Mouse (Mus musculus): ENCODE results near the gene Arhgef2.

Arhgef2 gene

GRCm38 (mm10) chr3:88640676-88641075 is 34.9 kb downstream of the Arhgef2 start:
- DNase-seq (ENCODE audit: low spot score in 2 of 2): peak in 1 of 2 experiments; percentile 49

- DNase-seq (ENCODE audit: low spot score in 2 of 2): no peak
Measured at GRCm38 (mm10) chr3:88643078-88643477, 37.3 kb downstream of the Arhgef2 start.

GRCm38 (mm10) chr3:88645937-88646336 is 40.2 kb downstream of the Arhgef2 start:
- DNase-seq (ENCODE audit: low spot score in 2 of 2): no peak

DNA sequence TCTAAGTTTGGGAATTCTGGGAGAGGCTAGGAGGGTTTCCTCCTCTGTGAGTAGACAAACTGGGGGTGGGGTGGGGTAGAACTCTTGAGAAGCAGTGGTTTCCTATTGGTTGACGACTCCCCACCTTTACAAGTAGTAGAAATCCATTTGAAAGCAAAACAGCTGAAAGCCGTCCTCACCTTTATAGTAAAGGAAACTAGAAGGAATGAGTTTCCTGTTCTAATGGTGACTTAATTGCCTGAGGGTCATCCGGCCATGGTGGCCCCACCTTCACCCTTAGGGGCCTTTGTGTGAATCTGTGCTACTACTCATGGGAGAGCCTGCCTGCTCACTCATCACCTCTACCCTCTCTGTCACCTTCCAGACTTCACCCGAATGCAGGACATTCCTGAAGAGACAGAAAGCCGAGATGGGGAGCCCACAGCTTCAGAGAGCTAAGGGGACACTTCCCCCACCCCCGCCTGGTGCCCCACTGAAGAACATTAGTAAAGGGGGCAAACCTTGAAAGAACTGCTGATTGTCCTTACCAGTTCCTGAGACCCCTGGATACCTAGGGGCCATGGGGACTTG is 40.7 kb downstream of the Arhgef2 start:
- DNase-seq (ENCODE audit: low spot score in 2 of 2): no peak

DNA sequence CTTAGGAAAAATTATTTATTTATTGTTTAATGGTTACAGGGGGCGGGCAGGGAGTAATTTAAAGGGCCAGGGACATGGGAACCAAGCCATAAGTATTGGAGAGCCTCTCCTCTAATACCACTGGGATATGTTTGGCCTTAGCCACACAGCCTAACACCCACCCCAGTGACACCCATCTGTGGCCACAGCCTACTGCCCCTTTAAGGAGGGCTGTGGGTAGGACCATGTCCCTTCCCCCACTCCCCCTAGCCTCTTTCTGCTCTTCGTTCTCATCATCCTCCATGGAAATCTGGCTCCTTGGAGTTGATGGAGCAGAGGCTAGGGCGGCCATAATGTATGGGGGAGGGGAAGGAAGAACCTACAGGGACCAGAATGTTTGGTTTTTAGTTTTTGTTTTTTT is 41.3 kb downstream of the Arhgef2 start:
- DNase-seq (ENCODE audit: low spot score in 2 of 2): no peak

DNA sequence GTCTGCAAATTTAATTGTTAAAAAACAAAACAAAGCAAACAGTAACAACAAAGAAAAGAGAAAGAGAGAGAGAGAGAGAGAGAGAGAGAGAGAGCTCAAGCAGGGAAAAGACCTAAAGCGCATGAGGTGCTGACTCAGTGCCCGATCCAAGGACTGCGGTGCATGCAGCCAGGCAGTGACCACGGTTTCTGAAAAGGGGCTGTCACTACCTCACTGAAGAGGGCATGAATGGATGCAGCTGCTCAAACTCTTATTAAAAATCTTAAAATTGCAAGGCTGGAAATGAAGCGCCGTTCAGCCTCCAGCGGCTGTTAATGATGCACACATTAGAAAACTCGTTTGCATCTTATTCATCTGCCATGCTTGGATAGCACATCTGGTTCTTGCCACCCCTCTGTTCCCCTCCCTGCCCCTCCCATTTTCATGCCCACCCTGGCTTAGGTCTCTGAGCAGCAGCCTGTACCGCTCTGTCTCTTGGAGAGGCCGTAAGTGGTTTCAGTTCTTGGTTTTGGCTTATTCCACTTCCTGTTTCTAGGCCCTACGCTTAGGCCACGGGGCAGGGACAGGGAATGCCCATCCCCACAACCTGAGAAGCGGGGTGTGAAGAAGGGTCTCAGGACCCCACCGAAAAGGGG is 42.1 kb downstream of the Arhgef2 start:
- no peak for DNase-seq (ENCODE audit: low spot score in 2 of 2)

GRCm38 (mm10) chr3:88648452-88649168 is 42.8 kb downstream of the Arhgef2 start:
- no peak for DNase-seq (ENCODE audit: low spot score in 2 of 2)

GRCm38 (mm10) chr3:88649186-88649585 is 43.4 kb downstream of the Arhgef2 start:
- DNase-seq (ENCODE audit: low spot score in 2 of 2): no peak

DNA sequence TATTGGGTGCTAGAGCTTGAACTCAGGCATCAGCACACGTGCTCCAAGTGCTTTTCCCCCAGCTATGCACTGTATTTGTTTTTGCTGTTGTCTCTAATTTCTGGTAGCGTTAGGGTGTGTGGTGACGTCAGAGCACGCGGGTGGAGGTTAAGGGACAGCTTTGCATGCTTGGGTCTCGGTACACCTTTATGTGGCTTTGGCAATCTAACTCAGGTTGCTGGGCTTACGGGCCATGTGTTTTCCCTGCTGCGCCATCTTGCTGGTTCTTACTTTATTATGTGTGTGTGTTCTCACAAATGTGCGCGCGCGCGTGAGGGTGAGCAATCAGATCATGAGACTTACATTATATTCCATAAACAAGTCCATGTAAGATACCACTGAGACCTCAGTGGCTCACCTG is 44.2 kb downstream of the Arhgef2 start:
- DNase-seq (ENCODE audit: low spot score in 2 of 2): no peak

GRCm38 (mm10) chr3:88650713-88651504 is 45.1 kb downstream of the Arhgef2 start:
- DNase-seq (ENCODE audit: low spot score in 2 of 2): no peak

GRCm38 (mm10) chr3:88651669-88652618 is 46.2 kb downstream of the Arhgef2 start:
- DNase-seq (ENCODE audit: low spot score in 2 of 2): no peak

DNA sequence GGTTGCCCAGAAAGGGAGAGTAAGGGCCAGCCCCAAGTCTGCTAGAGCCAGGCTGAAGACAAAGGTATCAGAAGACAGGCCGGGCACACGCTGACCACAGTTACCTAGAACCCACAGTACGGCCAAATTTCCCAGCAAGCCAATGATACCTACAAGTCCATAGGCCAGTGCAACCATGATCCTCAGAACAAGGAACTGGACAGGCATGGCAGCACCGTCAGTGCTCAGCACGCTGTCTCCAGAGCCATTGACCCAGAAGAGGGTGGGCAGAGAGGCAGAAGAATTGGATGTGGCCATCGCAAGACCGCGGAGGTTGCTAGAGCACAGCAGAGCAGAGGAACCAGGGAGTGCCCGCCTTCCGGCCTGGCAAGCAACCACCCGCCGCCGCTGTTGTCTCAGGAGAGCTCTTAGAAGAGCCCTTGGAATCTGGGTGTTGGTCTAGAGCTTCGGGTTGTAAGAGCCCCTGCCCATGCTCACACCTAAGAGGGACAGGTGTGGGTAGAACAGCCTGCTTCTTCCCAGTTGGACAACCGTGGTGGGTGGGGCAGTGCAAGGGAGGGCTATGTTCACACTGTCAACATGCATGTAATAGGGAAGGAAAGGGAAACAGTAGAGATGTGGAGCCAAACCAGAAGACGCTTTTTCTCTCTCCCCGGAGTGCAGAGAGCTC is 47.2 kb downstream of the Arhgef2 start, which contains the start of gene Rxfp4:
Rxfp4 (minus strand) TSS at position 297 of the 670 bp plus-strand sequence.
- DNase-seq (ENCODE audit: low spot score in 2 of 2): no peak

DNA sequence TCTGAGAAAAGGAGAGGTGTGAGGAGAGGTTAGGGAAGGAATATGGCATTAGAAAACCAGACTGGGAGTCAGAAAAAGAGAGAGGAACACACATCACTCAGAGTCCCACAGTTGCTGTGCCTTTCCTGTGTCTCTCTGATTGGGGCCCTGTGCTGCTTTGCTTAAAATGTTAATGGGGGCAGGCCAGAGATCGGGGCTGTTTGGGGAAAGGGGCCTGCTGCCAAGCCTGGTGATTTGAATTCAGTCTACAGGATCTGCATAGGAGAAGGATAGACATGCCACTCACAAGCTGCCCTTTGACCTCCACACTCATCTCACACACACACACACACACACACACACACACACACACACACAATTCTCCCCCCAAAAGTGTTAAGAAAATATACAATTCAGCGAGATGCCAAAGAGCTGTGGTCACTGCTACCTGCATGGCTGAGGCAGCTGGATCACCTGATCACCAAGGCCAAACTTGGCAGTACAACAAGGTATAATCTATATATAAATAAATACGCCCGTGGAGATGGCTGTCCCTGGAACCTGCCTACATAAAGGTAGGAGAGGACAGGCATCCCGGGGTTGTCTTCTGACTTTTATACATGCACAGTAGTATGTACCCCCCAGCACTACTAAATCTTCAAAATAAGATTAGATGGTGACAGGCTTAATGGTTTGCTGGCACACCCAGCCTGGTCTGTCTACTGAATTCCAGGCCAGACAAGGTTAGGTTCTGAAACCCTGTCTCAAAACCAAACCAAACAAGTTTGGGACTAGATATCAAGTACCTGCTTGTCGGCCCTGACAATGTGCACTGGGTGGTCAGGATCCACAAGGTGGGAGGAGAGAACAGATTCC is 48.0 kb downstream of the Arhgef2 start:
- DNase-seq (ENCODE audit: low spot score in 2 of 2): no peak

- peak; percentile 55 to 66 for DNase-seq (ENCODE audit: low spot score in 2 of 2)
Measured at GRCm38 (mm10) chr3:88654621-88655020, 48.9 kb downstream of the Arhgef2 start.

- DNase-seq (ENCODE audit: low spot score in 2 of 2): no peak
Measured at GRCm38 (mm10) chr3:88655619-88656018, 49.9 kb downstream of the Arhgef2 start.

DNA sequence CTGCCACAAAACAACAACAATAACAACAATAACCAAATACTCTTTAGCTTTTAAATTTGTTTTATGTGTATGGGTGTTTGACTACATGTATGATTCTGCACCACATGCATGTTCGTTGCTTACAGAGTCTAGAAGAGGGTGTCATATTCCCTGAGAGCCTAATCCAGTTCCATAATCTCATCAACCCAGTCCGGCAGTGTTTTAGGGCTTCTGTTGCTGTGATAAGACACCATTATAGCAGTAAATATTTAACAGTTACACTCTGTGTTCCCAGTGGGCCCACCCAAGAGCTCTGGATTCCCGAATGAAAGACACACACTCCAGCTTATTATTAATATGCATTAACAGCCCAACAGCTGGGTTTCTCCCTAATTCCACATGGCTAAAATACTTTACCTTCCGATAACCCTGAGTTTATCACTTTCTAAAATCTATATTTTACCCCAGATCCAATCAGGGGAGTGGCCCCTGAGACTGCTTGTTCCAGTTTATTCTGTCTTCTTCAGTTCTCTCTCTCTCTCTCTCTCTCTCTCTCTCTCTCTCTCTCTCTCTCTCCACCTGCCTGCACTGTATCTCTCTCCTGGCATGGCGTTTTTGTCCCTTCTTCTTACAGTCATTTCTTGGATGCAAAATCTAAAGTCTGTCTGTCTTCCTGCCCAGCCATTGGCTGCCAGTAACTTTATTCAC is 52.8 kb downstream of the Arhgef2 start:
- DNase-seq (ENCODE audit: low spot score in 2 of 2): no peak

DNA sequence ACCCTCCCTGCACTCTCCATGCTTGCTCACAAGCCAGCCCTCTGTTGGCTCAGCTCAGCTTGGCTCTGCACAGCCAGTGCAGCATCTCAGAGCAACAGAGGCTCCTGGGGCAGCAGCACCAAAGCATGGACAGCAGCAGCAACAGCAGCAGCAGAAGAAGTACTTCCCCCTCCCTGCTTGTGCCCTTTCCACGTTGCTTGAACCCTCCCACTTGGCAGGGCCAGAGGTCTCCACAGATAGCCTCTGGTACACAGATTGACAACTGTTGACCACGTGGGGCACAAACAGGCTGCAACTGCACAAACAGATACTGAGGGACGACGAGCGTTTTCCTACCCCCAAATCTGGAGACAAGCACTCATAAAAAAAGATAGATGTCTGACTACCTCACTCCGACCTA is 54.0 kb downstream of the Arhgef2 start:
- DNase-seq (ENCODE audit: low spot score in 2 of 2): no peak

GRCm38 (mm10) chr3:88664095-88664494 is 58.3 kb downstream of the Arhgef2 start:
- DNase-seq (ENCODE audit: low spot score in 2 of 2): no peak

DNA sequence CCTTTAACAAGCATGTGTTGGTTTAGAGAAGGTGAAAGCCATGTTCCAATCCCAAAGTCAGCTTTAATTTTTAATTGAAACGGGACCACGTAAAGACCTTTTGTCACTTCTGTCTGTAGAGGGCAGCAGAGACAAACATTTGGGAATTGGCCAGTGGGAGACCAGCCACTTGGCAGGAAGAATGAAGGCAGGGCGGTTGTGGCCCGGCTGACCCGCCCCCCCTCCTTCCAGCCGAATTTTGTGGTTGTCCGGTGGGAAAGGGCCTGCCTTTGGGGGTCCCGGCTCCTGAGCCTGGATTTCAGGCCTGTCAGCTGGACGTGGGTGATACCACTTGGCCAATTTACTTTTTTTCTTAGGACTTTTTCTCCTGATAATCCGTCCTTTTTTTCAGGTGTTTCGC is 71.6 kb downstream of the Arhgef2 start:
- DNase-seq (ENCODE audit: low spot score in 2 of 2): peak; percentile 66 to 77

All from heart, adult 9 months (tissue).